Mouse (Mus musculus) ZHBTc4 (cell line): ENCODE measurements at regions not wholly inside any gene's neighbourhood (a gene's known extent, or its start where the extent isn't known, plus 50 kb on each side); places are given as distances from the start of the nearest gene placed in this dataset.

Experiments used
- DNase-seq: peaks from one replicate; pipeline ENCODE4 v3.0.0-alpha.2; 2011; ENCODE audit warnings: low read depth, low spot score

DNA sequence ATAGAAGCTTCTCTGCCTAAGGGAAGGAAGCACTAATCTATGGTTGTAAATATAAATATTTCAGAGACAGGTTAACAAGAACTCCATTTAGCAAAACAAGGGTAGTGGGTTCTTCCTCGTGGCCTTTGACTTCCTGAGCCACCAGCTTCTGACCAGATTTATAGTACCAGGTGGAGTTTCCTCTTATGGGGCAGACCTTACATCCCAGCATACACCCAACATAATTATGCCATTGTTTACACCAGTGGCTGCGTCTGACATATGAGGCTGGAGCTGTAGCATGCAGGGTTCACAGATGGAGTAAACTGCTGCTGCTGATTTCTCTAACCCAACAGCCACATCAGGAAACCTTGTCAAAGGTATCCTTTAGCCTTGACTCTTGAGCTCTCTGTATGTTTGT lies 75.5 kb downstream of the Trib2 start:
- DNase-seq, result no peak

DNA sequence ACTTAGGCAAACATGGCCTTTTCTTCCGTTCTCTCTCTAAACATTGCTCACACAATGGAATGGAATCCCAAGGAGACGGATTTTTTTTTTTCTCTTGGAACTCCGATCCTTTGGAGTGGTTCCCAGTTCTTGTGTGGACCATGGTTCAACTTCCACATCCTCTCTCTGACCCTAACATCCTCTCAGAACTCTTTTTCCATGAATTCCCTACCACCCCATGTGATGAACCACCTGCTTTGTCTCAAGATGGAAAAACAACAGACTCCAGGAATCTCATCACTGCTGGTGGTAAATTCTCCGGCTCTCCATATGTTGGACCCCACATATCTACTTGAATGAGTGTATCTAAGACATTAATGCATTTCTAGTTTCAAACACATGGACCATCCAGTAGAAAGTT lies 77.7 kb downstream of the Trib2 start:
- DNase-seq, result no peak

DNA sequence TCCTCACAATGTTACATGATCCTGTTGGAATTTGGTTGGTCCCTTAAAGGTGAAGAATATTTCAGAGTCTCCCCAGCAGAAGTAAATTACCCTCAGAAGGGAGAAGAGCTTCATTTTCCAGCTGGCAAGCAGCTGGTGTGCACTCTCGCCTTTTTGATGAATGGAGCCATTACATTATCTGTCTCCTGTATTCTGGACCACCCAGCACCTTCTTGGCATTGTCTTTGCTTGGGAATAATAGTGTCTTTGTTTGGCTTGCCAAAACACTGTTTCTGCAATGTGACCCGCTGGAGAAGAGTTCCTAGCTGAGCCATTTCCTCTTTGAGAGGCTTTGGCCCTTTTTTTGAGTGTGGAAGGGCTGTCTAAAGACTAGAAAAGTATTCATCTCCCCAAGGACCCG lies 85.5 kb downstream of the Trib2 start:
- DNase-seq, result no peak

DNA sequence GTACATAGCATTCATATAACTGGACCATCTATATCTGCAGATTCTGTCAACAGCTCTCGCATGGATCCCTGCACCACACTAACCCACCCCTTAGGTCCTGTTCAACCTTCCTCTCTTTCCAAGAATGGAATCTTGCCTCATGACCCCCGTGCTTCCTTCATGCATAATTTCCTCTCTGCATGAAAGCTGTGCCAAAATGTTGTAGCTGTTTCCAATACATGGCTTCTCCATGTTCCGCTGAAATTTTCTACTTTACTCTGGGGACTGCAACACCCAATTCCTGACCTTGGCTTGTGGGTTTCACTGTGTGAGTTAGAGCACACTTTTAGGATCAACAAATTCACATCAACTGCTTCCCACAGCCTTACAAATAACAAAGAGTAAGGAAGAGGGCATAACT lies 87.0 kb downstream of the Trib2 start:
- DNase-seq, result no peak

DNA sequence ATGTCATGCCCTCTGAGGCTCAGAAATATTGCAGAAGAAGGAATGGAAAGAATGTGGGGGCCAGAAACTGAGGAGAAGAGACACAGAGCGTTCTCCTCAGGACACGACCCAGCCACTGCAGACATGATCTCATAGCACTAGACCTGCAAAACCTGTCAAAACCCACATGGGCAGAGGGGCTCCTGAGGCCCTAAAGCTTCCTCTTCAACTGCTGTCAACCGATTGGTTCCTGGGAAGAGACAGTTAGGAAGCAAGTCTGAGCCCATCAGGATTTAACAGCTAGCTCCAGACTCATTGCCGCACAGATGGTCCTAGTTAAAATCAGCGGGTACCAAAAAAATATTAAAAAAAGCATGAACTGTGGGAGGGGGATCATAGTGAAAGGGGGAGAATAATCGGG lies 93.2 kb downstream of the Trib2 start:
- DNase-seq, result no peak

DNA sequence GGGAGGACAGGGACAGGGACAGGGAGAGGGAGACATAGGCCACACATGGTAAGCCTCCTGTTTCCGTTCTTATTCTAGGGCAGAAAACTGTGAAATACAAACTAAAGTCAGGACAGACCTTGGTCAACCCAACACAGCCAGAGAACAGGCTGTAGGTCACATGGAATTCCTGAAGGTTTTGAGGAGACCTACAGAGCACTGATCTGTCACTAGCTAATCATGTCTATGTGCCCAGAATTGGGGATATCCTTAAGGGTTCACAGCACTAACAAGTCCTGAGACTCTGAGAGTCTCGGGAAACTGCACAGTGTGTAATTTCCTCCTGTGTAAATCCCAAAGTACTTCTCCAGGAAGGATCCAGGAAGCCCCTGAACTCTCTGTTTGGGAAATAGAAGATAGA lies 94.6 kb downstream of the Trib2 start:
- DNase-seq, result no peak

DNA sequence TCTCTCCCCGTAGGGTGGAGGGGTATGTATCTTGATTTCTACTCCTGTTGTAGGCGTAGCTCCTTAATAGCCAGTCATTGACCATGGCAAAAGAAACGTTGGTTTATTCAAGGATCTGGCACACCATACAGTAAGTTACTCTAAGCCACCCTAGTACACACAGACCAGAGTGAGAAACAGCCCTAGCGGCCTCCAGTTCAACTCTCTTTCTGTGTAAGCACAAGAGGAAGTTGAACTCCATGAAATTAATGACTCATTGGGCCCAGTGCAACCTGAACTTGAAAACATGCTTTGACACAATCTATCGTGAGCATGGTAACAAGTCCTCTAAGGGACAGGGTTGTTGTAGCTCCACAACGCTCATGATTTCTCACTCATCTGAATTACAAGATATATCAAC lies 96.6 kb downstream of the Trib2 start:
- DNase-seq, result no peak

DNA sequence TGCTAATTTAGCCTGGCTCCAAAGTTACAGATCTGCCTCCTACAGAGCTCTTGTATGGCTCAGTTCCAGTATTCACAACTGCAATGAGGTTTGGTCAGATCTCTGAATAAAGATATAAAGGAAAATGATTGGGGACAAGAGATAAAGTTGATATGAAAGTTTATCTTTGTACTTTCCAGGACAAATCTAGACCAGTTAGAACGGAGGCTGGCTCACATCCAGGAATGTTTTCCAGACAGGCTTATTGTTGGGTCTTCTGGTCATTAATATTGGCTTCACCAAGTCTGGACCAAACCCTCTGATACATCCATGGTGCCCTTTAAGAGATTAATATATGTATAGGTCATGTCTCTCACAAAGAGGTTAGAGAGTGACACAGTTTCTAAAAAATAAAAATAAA lies 97.9 kb downstream of the Trib2 start:
- no peak for DNase-seq

DNA sequence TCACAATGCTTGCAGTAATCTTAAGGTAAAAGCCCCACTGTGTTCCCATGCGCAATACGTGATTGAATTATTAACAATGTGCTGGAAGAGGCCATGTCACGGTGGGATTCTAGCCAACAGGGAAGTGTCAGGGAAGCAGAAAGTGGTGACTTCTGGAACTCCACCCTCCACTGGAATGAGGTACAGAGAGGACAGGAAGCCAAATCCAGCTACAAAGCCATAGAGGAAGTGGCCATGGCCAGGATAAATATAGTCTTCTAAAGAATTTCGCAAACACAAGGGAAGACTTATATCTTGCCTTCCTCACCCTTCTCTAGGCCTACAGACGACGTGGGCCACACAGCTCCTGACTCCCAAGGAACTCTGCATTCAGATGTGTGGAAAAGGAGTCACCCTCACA lies 98.7 kb downstream of the Trib2 start:
- DNase-seq, result no peak

DNA sequence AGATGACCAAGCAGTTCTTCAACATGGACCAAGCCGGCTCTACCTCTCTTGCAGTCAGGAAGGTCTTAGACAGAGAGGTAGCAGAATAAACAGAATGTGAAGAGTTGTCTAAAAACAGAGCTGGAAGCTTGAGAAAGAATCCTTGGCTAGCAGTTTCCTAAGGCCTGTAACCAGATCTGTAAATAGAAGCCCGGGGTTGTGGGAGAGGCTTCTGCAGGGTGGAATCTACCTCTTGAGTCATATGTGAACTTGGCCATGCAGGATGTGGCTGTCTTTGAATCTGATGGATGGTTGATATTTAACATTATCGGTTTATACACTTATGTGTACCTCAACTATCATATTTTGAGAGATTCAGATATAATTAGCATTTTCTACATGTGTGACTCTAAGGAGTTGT lies 99.4 kb downstream of the Trib2 start:
- DNase-seq, result no peak

DNA sequence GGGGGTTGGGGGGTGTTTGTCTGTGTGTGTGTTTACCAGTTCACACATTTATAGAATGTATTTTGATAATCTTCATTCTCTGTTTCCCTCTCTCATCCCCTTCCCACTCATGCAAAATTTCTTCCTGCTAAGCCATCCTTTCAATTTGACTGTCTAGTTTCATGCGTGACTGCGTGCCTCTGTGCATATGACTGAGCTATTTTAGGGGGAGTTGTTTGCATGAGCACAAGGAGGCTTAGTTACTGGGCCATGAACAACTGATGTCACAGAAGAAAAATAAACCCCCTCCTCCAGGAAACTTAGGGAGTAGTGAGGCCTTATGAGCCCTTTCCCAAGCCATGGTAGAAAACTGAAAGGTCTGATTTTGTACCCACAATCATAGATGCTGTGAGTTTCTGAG lies 103.1 kb downstream of the Trib2 start:
- no peak for DNase-seq

DNA sequence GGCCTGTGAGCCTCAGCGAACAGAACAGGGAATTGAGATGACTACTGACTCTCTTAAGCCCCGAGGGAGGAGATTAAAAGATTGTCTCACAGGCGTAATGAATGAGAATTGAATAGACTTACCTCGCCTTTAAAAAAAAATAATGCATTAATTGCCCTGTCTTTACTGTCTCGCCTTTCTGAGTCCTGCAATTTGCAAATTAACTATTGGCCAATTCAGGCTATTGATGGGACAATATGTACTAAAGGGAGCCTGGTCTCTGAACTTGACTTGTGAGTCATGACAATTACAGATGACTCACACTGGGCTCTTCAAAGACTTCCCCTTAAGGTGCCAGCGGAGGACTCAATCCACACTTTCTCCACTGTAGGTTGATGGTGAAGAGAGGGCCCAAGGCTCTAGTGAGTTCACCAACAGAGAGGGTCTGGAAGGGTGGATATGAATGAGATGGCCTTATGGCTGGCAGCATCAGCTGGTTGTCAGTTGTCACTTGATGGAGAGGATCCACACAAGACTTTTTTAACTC lies 109.1 kb downstream of the Trib2 start:
- DNase-seq, result no peak

DNA sequence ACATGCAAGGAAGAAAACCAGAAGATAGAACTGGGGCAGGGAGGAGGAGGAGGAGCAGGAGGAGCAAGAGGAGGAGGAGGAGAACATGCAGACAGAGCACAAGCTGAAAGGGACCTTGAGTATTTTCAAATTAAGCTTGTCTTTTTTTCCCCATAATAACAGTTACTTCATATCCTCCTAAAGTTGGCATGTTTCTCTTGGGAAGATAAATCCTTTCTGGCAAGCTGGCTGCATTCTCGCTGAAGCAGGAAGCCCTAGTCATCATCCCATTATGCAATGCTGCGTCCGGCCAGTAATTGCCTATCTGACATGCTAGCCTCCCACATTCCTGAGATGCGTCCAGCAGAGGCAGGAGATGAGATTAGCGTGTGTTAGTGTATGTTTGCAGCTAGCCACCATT lies 112.3 kb downstream of the Trib2 start:
- DNase-seq, result no peak

DNA sequence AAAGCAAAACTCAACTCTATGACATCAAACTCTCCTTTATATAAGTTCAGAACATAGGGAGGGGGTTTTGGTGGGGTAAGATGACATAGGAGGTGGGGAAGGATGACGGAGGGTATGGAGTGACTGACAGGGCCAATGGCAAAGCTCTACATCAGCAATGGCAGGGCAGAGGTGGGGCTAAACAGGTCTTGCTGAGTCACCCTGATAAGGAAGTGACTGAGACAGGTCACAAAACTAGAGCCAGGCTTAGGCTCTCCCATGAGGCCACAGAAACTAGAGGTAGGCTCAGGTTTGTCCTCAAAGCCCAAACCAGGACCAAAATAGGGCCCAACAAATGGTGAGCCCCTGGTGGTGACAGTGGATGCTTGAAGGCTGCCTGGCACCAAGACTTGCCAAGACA lies 114.6 kb downstream of the Trib2 start:
- no peak for DNase-seq

DNA sequence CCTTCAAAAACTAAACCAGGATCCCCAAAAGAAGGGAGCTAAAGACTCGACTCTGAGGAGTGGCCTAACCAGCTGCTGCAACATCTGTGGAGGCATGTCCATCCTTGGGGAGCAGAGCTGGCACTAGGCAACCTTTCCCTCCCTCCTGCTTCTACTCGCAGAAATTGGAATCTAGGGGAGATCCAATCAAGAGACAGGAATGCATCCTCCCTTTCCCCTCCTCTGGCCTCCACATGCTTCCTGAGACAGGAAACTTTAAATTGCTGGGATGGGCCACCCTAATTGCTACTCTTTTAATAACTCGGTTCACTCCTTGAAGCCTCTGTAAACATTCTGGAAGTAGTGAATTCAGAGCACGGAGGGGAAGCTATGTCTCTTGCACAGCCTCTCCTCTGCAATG lies 117.9 kb downstream of the Trib2 start:
- DNase-seq, result no peak

DNA sequence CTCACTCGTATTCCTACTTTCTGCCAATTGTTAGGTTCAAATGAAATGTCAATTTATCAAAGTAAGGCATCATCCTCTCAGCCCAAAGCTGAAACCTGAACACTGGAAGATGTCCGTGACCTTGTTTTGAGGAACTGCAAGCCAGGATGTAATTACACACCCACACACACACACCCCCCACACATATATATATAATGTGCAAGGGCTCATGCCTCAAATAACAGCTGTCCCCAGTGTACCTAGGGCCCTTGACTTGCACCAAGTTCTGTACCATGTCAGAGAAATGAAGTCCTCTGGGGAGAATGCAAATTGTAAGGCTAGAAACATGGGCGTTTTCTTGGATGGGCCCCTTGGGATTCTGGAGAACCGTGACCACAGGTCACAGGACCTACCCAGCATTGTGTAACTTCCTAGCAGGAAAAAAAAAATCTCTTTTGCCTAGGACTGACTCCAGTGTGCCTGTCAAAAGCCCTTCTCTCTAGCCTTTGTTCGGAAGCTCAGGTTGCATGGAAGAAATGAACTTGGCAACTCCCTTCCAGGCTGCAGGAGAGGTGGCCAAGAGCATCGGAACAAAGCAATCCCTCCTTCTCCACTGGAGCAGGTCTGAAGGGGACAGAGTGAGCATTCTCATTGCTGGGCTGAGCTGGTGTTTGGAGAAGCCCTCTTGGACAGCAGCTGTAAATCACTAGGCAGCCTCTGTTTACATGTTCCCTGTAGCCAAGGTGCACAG lies 118.5 kb downstream of the Trib2 start:
- no peak for DNase-seq

DNA sequence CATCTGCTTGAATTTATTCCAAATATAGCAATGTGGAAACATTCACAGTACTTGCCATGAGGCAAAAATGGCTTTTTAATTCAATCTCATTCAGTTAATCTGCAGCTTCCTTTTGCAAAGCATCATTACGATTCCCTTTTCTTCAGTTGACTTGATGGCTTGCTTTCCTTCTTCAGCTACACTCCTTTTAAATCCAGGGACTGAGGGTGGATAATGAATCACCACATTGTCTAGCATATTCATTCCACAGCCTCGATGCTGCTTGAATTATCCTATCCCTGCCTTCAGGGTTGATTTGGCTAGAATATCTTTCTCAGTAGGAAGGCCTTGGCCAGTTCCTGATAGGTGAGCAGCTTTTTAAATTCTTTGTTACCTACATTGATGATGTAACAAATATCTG lies 128.4 kb downstream of the Trib2 start:
- DNase-seq, result no peak

DNA sequence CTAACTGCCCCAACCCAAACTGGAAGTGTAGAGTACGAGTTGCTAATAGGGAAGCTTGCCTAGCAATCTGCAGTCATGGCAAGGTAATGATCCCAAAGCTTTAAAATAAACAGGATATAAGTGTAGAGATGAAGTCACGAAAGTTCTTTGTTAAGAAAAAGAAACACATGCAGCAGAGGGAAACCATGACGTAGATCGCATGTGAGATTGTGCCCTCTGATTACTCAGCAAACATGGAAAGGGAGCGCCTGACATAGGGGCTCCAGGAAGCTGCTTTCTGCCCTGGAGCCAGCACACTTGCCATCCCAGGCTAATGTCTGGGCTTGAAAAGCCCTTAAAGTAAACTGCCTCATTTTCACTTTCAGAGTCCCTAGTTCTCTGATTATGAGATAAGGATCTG lies 132.4 kb downstream of the Trib2 start:
- no peak for DNase-seq

DNA sequence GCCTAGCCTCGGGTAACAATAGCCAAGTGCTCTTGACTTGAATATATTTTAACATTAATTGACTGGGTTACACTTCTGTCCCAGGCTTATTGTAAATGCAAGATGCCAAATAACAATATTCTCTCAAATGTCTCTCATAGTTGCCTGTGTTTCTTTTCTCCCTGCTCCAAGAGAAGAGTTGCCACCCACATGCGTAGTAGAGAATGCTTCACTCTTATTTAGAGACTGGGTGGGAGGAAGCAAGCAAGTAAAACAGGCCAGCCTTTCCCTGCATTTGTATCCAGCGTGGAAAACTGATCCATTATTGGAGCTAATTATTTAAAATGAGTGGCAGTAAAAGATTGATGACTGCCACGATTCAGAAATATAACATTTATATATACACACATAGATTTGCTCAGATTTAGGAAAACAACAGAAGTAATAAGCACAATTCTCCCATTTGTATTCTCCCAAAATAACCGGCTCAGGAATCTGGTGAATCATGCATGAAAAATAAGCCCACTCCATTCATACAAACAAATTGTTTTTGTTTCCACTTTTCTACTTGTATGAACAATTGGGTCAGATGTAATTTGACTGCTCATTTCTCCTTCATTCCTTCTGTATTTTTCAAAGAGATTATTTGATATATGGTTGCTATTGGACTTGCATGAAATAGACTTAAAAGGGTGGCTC lies 134.9 kb downstream of the Trib2 start:
- DNase-seq, result no peak

DNA sequence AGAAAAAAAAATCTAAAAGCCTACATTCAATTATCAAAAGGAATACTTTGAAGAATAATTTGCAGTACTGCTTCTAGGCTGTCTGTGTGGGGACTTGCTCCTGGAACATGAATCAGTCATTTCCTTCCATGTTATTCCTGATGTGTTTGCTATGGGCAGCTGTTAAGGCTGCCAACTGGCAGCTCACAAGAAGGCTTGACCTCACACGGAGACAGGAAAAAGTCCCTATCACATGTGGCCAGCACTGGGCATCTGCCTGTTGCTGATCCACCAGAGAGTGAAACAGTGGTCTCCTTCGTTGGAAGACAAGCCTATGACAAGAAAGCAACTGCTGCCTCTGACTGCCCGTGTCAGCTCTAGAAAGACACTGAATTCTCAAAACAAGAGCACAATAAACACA lies 140.6 kb downstream of the Trib2 start:
- DNase-seq, result no peak

DNA sequence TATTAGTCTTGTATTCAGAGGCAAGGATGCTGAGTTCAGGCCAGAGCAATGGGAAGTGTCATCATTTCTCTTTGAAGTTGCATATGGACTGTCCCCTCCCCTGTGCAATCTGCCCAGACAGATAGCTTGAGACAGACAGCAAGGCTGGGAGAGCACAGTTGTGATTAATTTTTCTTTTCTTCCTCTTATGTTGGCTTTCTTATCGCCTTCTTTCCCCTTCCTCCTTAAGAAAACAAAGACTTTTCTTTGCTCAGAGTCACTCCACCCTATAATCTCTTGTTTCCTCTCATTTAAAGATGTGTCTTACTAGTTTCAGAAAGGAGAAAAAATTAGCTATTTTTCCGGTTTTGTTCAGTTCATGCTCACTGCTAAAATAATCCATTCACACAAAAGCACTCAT lies 157.0 kb downstream of the Trib2 start:
- no peak for DNase-seq

DNA sequence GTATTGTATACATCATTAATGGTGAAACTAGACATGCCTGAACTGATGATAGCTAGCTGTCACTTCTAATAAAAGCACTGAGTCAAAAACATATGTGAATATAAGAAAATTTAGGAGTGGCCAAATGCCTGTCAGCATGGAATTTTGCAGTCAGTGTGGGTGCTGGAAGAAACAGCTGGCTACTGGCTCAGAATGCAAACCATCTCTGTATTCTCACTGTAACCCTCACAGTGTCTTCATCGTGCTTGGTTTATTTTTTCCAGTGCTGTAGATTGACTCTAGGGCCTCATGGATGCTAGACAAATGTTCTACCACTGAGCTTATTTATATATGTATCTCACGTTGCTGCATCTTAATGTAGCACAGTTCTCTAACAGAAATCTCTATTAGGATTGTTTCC lies 157.4 kb downstream of the Trib2 start:
- DNase-seq, result no peak

DNA sequence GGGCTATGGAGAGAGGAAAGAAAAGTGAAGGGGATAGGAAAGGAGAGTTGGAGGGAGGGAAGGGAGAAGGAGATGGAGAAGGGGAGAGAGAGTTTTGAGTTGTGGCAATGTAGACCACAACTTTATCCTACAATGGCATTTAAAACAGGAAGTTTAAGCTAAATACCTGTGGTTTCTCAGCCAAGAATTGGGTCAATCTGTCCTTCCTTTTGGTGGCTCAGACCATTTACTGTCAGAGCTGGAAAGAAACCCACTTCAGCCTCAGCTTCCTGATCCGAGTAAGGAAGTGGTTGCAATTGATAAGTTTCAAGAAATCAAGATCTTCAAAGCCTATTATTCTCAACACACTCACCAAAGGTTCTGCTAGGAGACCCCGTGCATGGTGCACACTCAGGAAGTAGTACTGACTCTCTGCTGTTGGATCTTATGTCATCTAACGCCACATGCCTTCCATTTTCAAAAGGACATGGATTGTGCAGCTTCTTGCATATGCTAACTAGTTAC lies 158.9 kb downstream of the Trib2 start:
- DNase-seq, result no peak
